In genomic region chr5:115186371-115187073, GRCm38 (mm10) we compare ENCODE assay signal across 8 mouse cellular contexts. TPM values are rescaled to one million over a fixed set of nuclear protein-coding genes. Genes with fewer than 3 reads are reported as not detected.
A peak's percentile ranks its signal among the peaks of the same experiment; 100 is the strongest.
DNase-seq lines count a peak whose midpoint lies in the region; ATAC-seq and TF ChIP-seq lines count a peak whose summit lies in the region.

No protein-coding gene starts in this region.

- 0 out of 2 replicates have a peak overlapping the region, but pooled peaks have one; percentile 23 for H3K9ac ChIP-seq in hindbrain, embryonic 12.5 days
- H3K9ac ChIP-seq in midbrain, embryonic 15.5 days: no peak overlapping the region

- peaks cover 13% of the 10 kb centered on the region; the same call in 1 of the 2 replicates for H3K4me1 ChIP-seq in spleen, adult 2 months (ENCODE audit: control insufficient read depth, insufficient read depth, insufficient read length)
- peaks cover 40% of the 10 kb centered on the region for H3K4me1 ChIP-seq in hindbrain, embryonic 12.5 days
- H3K4me1 ChIP-seq in midbrain, embryonic 15.5 days: peaks cover 30% of the 10 kb centered on the region

- peak; percentile 74 for ATAC-seq in hindbrain, embryonic 12.5 days (ENCODE audit: low FRiP score)
- peak; percentile 22; the same call in 1 of the 2 replicates for ATAC-seq in midbrain, embryonic 15.5 days (replicated peaks)

- H3K36me3 ChIP-seq in spleen, adult 2 months (ENCODE audit: control insufficient read depth, insufficient read depth, low read length): no peaks in the 10 kb centered on the region
- no peaks in the 10 kb centered on the region for H3K36me3 ChIP-seq in hindbrain, embryonic 12.5 days
- no peaks in the 10 kb centered on the region for H3K36me3 ChIP-seq in midbrain, embryonic 15.5 days (replicated peaks)

- TF ChIP-seq POLR2A in spleen, adult 2 months (IDR thresholded peaks at IDR 0.05; ENCODE audit: low read depth, low read length): no peak

- no peaks in the 10 kb centered on the region for H3K9me3 ChIP-seq in hindbrain, embryonic 12.5 days (replicated peaks)
- no peaks in the 10 kb centered on the region for H3K9me3 ChIP-seq in midbrain, embryonic 15.5 days

- peak; percentile 48 for DNase-seq in embryo, embryonic 11 days
- DNase-seq in embryo, embryonic 9.5 days (ENCODE audit: extremely low spot score): no peak
- DNase-seq in spleen, adult 2 months (ENCODE audit: low read depth in 1 of 2, low spot score in 2 of 2): peak in 1 of 2 experiments; percentile 68
- no peak for DNase-seq in spleen, adult 18-20 months
- no peak for DNase-seq in thymus, postnatal 36 days
- DNase-seq in gastrocnemius, adult 18-20 months (ENCODE audit: low spot score): no peak

- peak overlapping the region; percentile 29 for H3K4me2 ChIP-seq in hindbrain, embryonic 12.5 days (replicated peaks)
- H3K4me2 ChIP-seq in midbrain, embryonic 15.5 days: peak overlapping the region; percentile 22

- 20% methylated on average over 17 of the region's 17 CpGs for WGBS in spleen, adult 2 months
- WGBS in hindbrain, embryonic 12.5 days: 31% methylated on average over 17 of the region's 17 CpGs
- WGBS in midbrain, embryonic 15.5 days: 25% methylated on average over 17 of the region's 17 CpGs

- no peak overlapping the region for H3K27ac ChIP-seq in spleen, adult 2 months (ENCODE audit: insufficient read depth, low read length)
- H3K27ac ChIP-seq in hindbrain, embryonic 12.5 days: peak overlapping the region; percentile 76
- H3K27ac ChIP-seq in midbrain, embryonic 15.5 days: no peak overlapping the region

- 0 out of 2 replicates have a peak, but pooled peaks have one; percentile 0 for TF ChIP-seq CTCF in spleen, adult 2 months (IDR thresholded peaks at IDR 0.05; ENCODE audit: extremely low read depth, insufficient read depth, insufficient read length, insufficient replicate concordance)

- no peak overlapping the region for H3K4me3 ChIP-seq in spleen, adult 2 months (ENCODE audit: extremely low read depth, insufficient read depth, insufficient read length)
- no peak overlapping the region for H3K4me3 ChIP-seq in hindbrain, embryonic 12.5 days
- H3K4me3 ChIP-seq in midbrain, embryonic 15.5 days: no peak overlapping the region

- H3K27me3 ChIP-seq in spleen, adult 2 months (ENCODE audit: control insufficient read depth, insufficient read depth, low read length): peaks cover 4% of the 10 kb centered on the region; the same call in 1 of the 2 replicates
- peaks cover 46% of the 10 kb centered on the region for H3K27me3 ChIP-seq in hindbrain, embryonic 12.5 days
- peaks cover 23% of the 10 kb centered on the region for H3K27me3 ChIP-seq in midbrain, embryonic 15.5 days (replicated peaks)

RNA-seq across cellular contexts. Expression of gene Cabp1, which starts 7.7 kb away (rescaled TPM):
- 0.72 and 1.5 TPM in 2 replicates for polyA plus RNA-seq in spleen, adult 2 months (2012; rRNA removed)
- 10.3 and 10.5 TPM in 2 replicates for polyA plus RNA-seq in hindbrain, embryonic 12.5 days (2016; fragmentation: Nextera tagmentation; extraction: Ambion mirVana)
- 5.2 and 6.0 TPM in 2 replicates for polyA plus RNA-seq in midbrain, embryonic 15.5 days (2015; fragmentation: Nextera tagmentation; extraction: Ambion mirVana)
- 1 to 10 TPM in 1 of 2 experiments, under 1 TPM in 1; 0.50 to 1.2 TPM for total RNA-seq in gastrocnemius, adult 18-20 months (2021)

RNA-seq across cellular contexts. Expression of gene Mlec, which starts 28.5 kb away (rescaled TPM):
- 39.1 and 44.0 TPM in 2 replicates for polyA plus RNA-seq in spleen, adult 2 months (2012; rRNA removed)
- polyA plus RNA-seq in hindbrain, embryonic 12.5 days (2016; fragmentation: Nextera tagmentation; extraction: Ambion mirVana): 65.0 and 72.9 TPM in 2 replicates
- 28.9 and 29.8 TPM in 2 replicates for polyA plus RNA-seq in midbrain, embryonic 15.5 days (2015; fragmentation: Nextera tagmentation; extraction: Ambion mirVana)
- 100 to 1,000 TPM; 149 to 158 TPM for total RNA-seq in gastrocnemius, adult 18-20 months (2021)

RNA-seq across cellular contexts. Expression of gene Pop5, which starts 49.1 kb away (rescaled TPM):
- 55.6 and 85.5 TPM in 2 replicates for polyA plus RNA-seq in spleen, adult 2 months (2012; rRNA removed)
- 78.6 and 90.5 TPM in 2 replicates for polyA plus RNA-seq in hindbrain, embryonic 12.5 days (2016; fragmentation: Nextera tagmentation; extraction: Ambion mirVana)
- polyA plus RNA-seq in midbrain, embryonic 15.5 days (2015; fragmentation: Nextera tagmentation; extraction: Ambion mirVana): 93.6 and 94.4 TPM in 2 replicates
- total RNA-seq in gastrocnemius, adult 18-20 months (2021): 10 to 100 TPM; 34.9 to 39.3 TPM

RNA-seq across cellular contexts. Expression of gene Unc119b, which starts 51.7 kb away (rescaled TPM):
- polyA plus RNA-seq in spleen, adult 2 months (2012; rRNA removed): 38.7 and 44.4 TPM in 2 replicates
- polyA plus RNA-seq in hindbrain, embryonic 12.5 days (2016; fragmentation: Nextera tagmentation; extraction: Ambion mirVana): 57.5 and 62.0 TPM in 2 replicates
- polyA plus RNA-seq in midbrain, embryonic 15.5 days (2015; fragmentation: Nextera tagmentation; extraction: Ambion mirVana): 35.1 and 38.2 TPM in 2 replicates
- 10 to 100 TPM; 11.1 to 12.4 TPM for total RNA-seq in gastrocnemius, adult 18-20 months (2021)
